Mouse (Mus musculus): ENCODE measurements at regions not wholly inside any gene's neighbourhood (a gene's known extent, or its start where the extent isn't known, plus 50 kb on each side); places are given as distances from the start of the nearest gene placed in this dataset.
A peak's percentile ranks its signal among the peaks of the same experiment; 100 is the strongest.

GRCm38 (mm10) chr14:61665815-61666214 lies 58.6 kb downstream of the Kcnrg start:
- 85% methylated on average over 3 of the region's 3 CpGs for WGBS
- no peaks in the 10 kb centered on the region for H3K9me3 ChIP-seq
- H3K4me1 ChIP-seq = 0 out of 2 replicates have a peak, but pooled peaks cover 3% of the 10 kb centered on the region
- H3K9ac ChIP-seq = no peak overlapping the region
- no peak for ATAC-seq (ENCODE audit: insufficient number of reproducible peaks, low FRiP score, low TSS enrichment, low read depth)
- H3K27ac ChIP-seq = no peak overlapping the region
- H3K4me2 ChIP-seq = no peak overlapping the region
- no peaks in the 10 kb centered on the region for H3K27me3 ChIP-seq
- no peaks in the 10 kb centered on the region for H3K36me3 ChIP-seq
- H3K4me3 ChIP-seq = no peak overlapping the region

- H3K9ac ChIP-seq = no peak overlapping the region
- no peak overlapping the region for H3K27ac ChIP-seq
- no peaks in the 10 kb centered on the region for H3K9me3 ChIP-seq
- no peaks in the 10 kb centered on the region for H3K27me3 ChIP-seq
- ATAC-seq (ENCODE audit: insufficient number of reproducible peaks, low FRiP score, low TSS enrichment, low read depth) = no peak
- no peak overlapping the region for H3K4me3 ChIP-seq
- H3K4me1 ChIP-seq = no peaks in the 10 kb centered on the region
- peaks cover 7% of the 10 kb centered on the region for H3K36me3 ChIP-seq
- WGBS = 64% methylated on average over 2 of the region's 2 CpGs
- no peak overlapping the region for H3K4me2 ChIP-seq
Measured at GRCm38 (mm10) chr14:61673184-61673583, 65.9 kb downstream of the Kcnrg start.

GRCm38 (mm10) chr14:61678107-61678506 lies 70.8 kb downstream of the Kcnrg start:
- Histone ChIP-seq H3K4me1 (peaks cover 10% of the 10 kb centered on the region), H3K27ac (no peak overlapping the region), H3K36me3 (peaks cover 7% of the 10 kb centered on the region), H3K4me3 (no peak overlapping the region), H3K9ac (no peak overlapping the region), H3K27me3 (no peaks in the 10 kb centered on the region), H3K9me3 (no peaks in the 10 kb centered on the region), H3K4me2 (no peak overlapping the region)
- WGBS = 94% methylated on average over 1 of the region's 1 CpGs
- ATAC-seq (ENCODE audit: insufficient number of reproducible peaks, low FRiP score, low TSS enrichment, low read depth) = no peak

- Histone ChIP-seq H3K27ac (peak overlapping the region; percentile 98), H3K4me2 (peak overlapping the region; percentile 90), H3K4me1 (peaks cover 37% of the 10 kb centered on the region), H3K4me3 (peak overlapping the region; percentile 79), H3K36me3 (peaks cover 3% of the 10 kb centered on the region; the same call in 1 of the 2 replicates), H3K9me3 (no peaks in the 10 kb centered on the region), H3K27me3 (peaks cover 19% of the 10 kb centered on the region; the same call in 1 of the 2 replicates), H3K9ac (peak overlapping the region; percentile 78)
- peak; percentile 84 for ATAC-seq (ENCODE audit: insufficient number of reproducible peaks, low FRiP score, low TSS enrichment, low read depth)
- under 1% methylated on average over 44 of the region's 50 CpGs for WGBS
Measured at GRCm38 (mm10) chr14:61680818-61681707, 73.8 kb downstream of the Kcnrg start.

GRCm38 (mm10) chr14:61681708-61682701 lies 74.7 kb downstream of the Kcnrg start:
- H3K27me3 ChIP-seq = peaks cover 20% of the 10 kb centered on the region; the same call in 1 of the 2 replicates
- H3K9ac ChIP-seq = peak overlapping the region; percentile 78
- under 1% methylated on average over 88 of the region's 90 CpGs for WGBS
- H3K36me3 ChIP-seq = no peaks in the 10 kb centered on the region; the same call in 1 of the 2 replicates
- H3K4me3 ChIP-seq = peak overlapping the region; percentile 79
- peak overlapping the region; percentile 90 for H3K4me2 ChIP-seq
- H3K27ac ChIP-seq = peak overlapping the region; percentile 98
- H3K4me1 ChIP-seq = peaks cover 47% of the 10 kb centered on the region
- H3K9me3 ChIP-seq = no peaks in the 10 kb centered on the region
- ATAC-seq (ENCODE audit: insufficient number of reproducible peaks, low FRiP score, low TSS enrichment, low read depth) = peak; percentile 76

- under 1% methylated on average over 54 of the region's 54 CpGs for WGBS
- peak; percentile 33; the same call in 1 of the 2 replicates for ATAC-seq (ENCODE audit: insufficient number of reproducible peaks, low FRiP score, low TSS enrichment, low read depth)
Measured at GRCm38 (mm10) chr14:61682721-61683355, 75.6 kb downstream of the Kcnrg start.

GRCm38 (mm10) chr14:61683356-61683740 lies 76.1 kb downstream of the Kcnrg start:
- no peaks in the 10 kb centered on the region for H3K36me3 ChIP-seq
- ATAC-seq (ENCODE audit: insufficient number of reproducible peaks, low FRiP score, low TSS enrichment, low read depth) = no peak
- H3K9ac ChIP-seq = no peak overlapping the region
- 25% methylated on average over 9 of the region's 9 CpGs for WGBS
- H3K4me2 ChIP-seq = peak overlapping the region; percentile 90
- peak overlapping the region; percentile 98 for H3K27ac ChIP-seq
- H3K4me3 ChIP-seq = peak overlapping the region; percentile 79
- peaks cover 22% of the 10 kb centered on the region; the same call in 1 of the 2 replicates for H3K27me3 ChIP-seq
- no peaks in the 10 kb centered on the region for H3K9me3 ChIP-seq
- H3K4me1 ChIP-seq = peaks cover 53% of the 10 kb centered on the region

More at GRCm38 (mm10) chr14:61682721-61683355, 75.6 kb downstream of the Kcnrg start:
- H3K4me2 ChIP-seq = peak overlapping the region; percentile 90
- H3K9me3 ChIP-seq = no peaks in the 10 kb centered on the region
- H3K4me3 ChIP-seq = peak overlapping the region; percentile 79
- peak overlapping the region; percentile 78 for H3K9ac ChIP-seq
- peak overlapping the region; percentile 98 for H3K27ac ChIP-seq
- H3K27me3 ChIP-seq = peaks cover 22% of the 10 kb centered on the region; the same call in 1 of the 2 replicates
- peaks cover 53% of the 10 kb centered on the region for H3K4me1 ChIP-seq
- no peaks in the 10 kb centered on the region for H3K36me3 ChIP-seq

- Histone ChIP-seq H3K4me1 (peaks cover 57% of the 10 kb centered on the region), H3K4me2 (peak overlapping the region; percentile 39), H3K9me3 (no peaks in the 10 kb centered on the region), H3K9ac (no peak overlapping the region), H3K36me3 (no peaks in the 10 kb centered on the region), H3K27ac (0 out of 2 replicates have a peak overlapping the region, but pooled peaks have one; percentile 33), H3K4me3 (peak overlapping the region; percentile 24), H3K27me3 (peaks cover 26% of the 10 kb centered on the region; the same call in 1 of the 2 replicates)
- ATAC-seq (ENCODE audit: insufficient number of reproducible peaks, low FRiP score, low TSS enrichment, low read depth) = no peak
- 35% methylated on average over 19 of the region's 19 CpGs for WGBS
Measured at GRCm38 (mm10) chr14:61683791-61684411, 76.6 kb downstream of the Kcnrg start.

GRCm38 (mm10) chr14:61684473-61685230 lies 77.4 kb downstream of the Kcnrg start:
- no peaks in the 10 kb centered on the region for H3K9me3 ChIP-seq
- no peak for ATAC-seq (ENCODE audit: insufficient number of reproducible peaks, low FRiP score, low TSS enrichment, low read depth)
- H3K27ac ChIP-seq = peak overlapping the region; percentile 33; the same call in 1 of the 2 replicates
- no peak overlapping the region for H3K9ac ChIP-seq
- H3K36me3 ChIP-seq = no peaks in the 10 kb centered on the region
- 21% methylated on average over 26 of the region's 26 CpGs for WGBS
- H3K27me3 ChIP-seq = peaks cover 33% of the 10 kb centered on the region
- peak overlapping the region; percentile 24 for H3K4me3 ChIP-seq
- H3K4me1 ChIP-seq = peaks cover 65% of the 10 kb centered on the region
- peak overlapping the region; percentile 39 for H3K4me2 ChIP-seq

- no peak overlapping the region for H3K9ac ChIP-seq
- peak overlapping the region; percentile 51; the same call in 1 of the 2 replicates for H3K27ac ChIP-seq
- H3K27me3 ChIP-seq = peaks cover 38% of the 10 kb centered on the region
- no peak overlapping the region for H3K4me2 ChIP-seq
- ATAC-seq (ENCODE audit: insufficient number of reproducible peaks, low FRiP score, low TSS enrichment, low read depth) = no peak
- H3K4me3 ChIP-seq = no peak overlapping the region
- no peaks in the 10 kb centered on the region for H3K36me3 ChIP-seq
- H3K9me3 ChIP-seq = no peaks in the 10 kb centered on the region
- 44% methylated on average over 12 of the region's 12 CpGs for WGBS
- peaks cover 69% of the 10 kb centered on the region for H3K4me1 ChIP-seq
Measured at GRCm38 (mm10) chr14:61685231-61685800, 78.1 kb downstream of the Kcnrg start.

Data from limb, embryonic 15.5 days (tissue).